Comparison of ENCODE assay signal across 25 mouse cellular contexts in genomic region chr12:89979190-89979589, GRCm38 (mm10).
DNase-seq lines count a peak whose midpoint lies in the region; ATAC-seq and TF ChIP-seq lines count a peak whose summit lies in the region.
"Had no signal": no experiment of that assay in that cellular context is flagged by ENCODE, and none has a peak within 500 bp of the region (broad histone marks: within the 10 kb centered on the region; RNA-seq: fewer than 3 reads in every experiment).

No protein-coding gene starts in this region.

- H3K4me1 ChIP-seq in forebrain, embryonic 14.5 days (ENCODE audit: control insufficient read depth, insufficient read depth, low read length) = peaks cover 6% of the 10 kb centered on the region
- peaks cover 14% of the 10 kb centered on the region; the same call in 1 of the 2 replicates for H3K4me1 ChIP-seq in forebrain, embryonic 12.5 days
- no peaks in the 10 kb centered on the region for H3K4me1 ChIP-seq in intestine, embryonic 15.5 days (replicated peaks)
- H3K4me1 ChIP-seq in intestine, postnatal 0 days (replicated peaks; ENCODE audit: control insufficient read depth, insufficient read depth, low read length) = no peaks in the 10 kb centered on the region
- no peaks in the 10 kb centered on the region for H3K4me1 ChIP-seq in lung, embryonic 16.5 days (replicated peaks; ENCODE audit: control insufficient read depth, insufficient read depth, low read length)
- H3K4me1 ChIP-seq in embryonic facial prominence, embryonic 14.5 days (ENCODE audit: control insufficient read depth, insufficient read depth, low read length) = peaks cover 3% of the 10 kb centered on the region; the same call in 1 of the 2 replicates

- H3K27me3 ChIP-seq in forebrain, embryonic 14.5 days (replicated peaks; ENCODE audit: control insufficient read depth, insufficient read depth, low read length) = no peaks in the 10 kb centered on the region
- no peaks in the 10 kb centered on the region for H3K27me3 ChIP-seq in forebrain, embryonic 12.5 days
- no peaks in the 10 kb centered on the region for H3K27me3 ChIP-seq in intestine, embryonic 15.5 days (replicated peaks)
- H3K27me3 ChIP-seq in intestine, postnatal 0 days (replicated peaks; ENCODE audit: control insufficient read depth, insufficient read depth, low read length) = no peaks in the 10 kb centered on the region
- H3K27me3 ChIP-seq in lung, embryonic 16.5 days (ENCODE audit: control insufficient read depth, insufficient read depth, low read depth, low read length) = no peaks in the 10 kb centered on the region
- no peaks in the 10 kb centered on the region for H3K27me3 ChIP-seq in embryonic facial prominence, embryonic 14.5 days (replicated peaks; ENCODE audit: control insufficient read depth, insufficient read depth, low read length)
- H3K27me3 ChIP-seq: CH12.LX; embryonic facial prominence, embryonic 15.5 days; forebrain, embryonic 13.5 days; hindbrain, embryonic 12.5 days; hindbrain, embryonic 15.5 days; Patski had no signal

- no peak overlapping the region for H3K4me2 ChIP-seq in forebrain, embryonic 14.5 days (ENCODE audit: low read length)
- H3K4me2 ChIP-seq in forebrain, embryonic 12.5 days = no peak overlapping the region
- H3K4me2 ChIP-seq in intestine, embryonic 15.5 days (replicated peaks) = no peak overlapping the region
- no peak overlapping the region for H3K4me2 ChIP-seq in intestine, postnatal 0 days (replicated peaks; ENCODE audit: low read depth)
- H3K4me2 ChIP-seq in lung, embryonic 16.5 days (ENCODE audit: low read depth, low read length) = no peak overlapping the region
- no peak overlapping the region for H3K4me2 ChIP-seq in embryonic facial prominence, embryonic 14.5 days (ENCODE audit: low read depth, low read length)
- H3K4me2 ChIP-seq: embryonic facial prominence, embryonic 15.5 days; forebrain, embryonic 13.5 days; heart, embryonic 11.5 days; hindbrain, embryonic 12.5 days; hindbrain, embryonic 15.5 days had no signal

- H3K9ac ChIP-seq in forebrain, embryonic 14.5 days (ENCODE audit: low read length) = no peak overlapping the region
- no peak overlapping the region for H3K9ac ChIP-seq in forebrain, embryonic 12.5 days
- H3K9ac ChIP-seq in intestine, embryonic 15.5 days = no peak overlapping the region
- H3K9ac ChIP-seq in intestine, postnatal 0 days (ENCODE audit: low read depth, low read length) = no peak overlapping the region
- no peak overlapping the region for H3K9ac ChIP-seq in lung, embryonic 16.5 days (ENCODE audit: low read length)
- H3K9ac ChIP-seq in embryonic facial prominence, embryonic 14.5 days (ENCODE audit: low read depth, low read length) = no peak overlapping the region
- H3K9ac ChIP-seq: embryonic facial prominence, embryonic 15.5 days; forebrain, embryonic 13.5 days; hindbrain, embryonic 12.5 days; hindbrain, embryonic 15.5 days had no signal

- no peaks in the 10 kb centered on the region for H3K9me3 ChIP-seq in forebrain, embryonic 14.5 days (replicated peaks; ENCODE audit: control insufficient read depth, low read length)
- no peaks in the 10 kb centered on the region for H3K9me3 ChIP-seq in forebrain, embryonic 12.5 days
- no peaks in the 10 kb centered on the region for H3K9me3 ChIP-seq in intestine, embryonic 15.5 days
- no peaks in the 10 kb centered on the region for H3K9me3 ChIP-seq in intestine, postnatal 0 days (ENCODE audit: control insufficient read depth)
- no peaks in the 10 kb centered on the region for H3K9me3 ChIP-seq in lung, embryonic 16.5 days (ENCODE audit: control insufficient read depth, low read length)
- no peaks in the 10 kb centered on the region for H3K9me3 ChIP-seq in embryonic facial prominence, embryonic 14.5 days (ENCODE audit: control insufficient read depth, low read length)
- H3K9me3 ChIP-seq: embryonic facial prominence, embryonic 15.5 days; forebrain, embryonic 13.5 days; hindbrain, embryonic 12.5 days; hindbrain, embryonic 15.5 days had no signal

- H3K27ac ChIP-seq in forebrain, embryonic 14.5 days (ENCODE audit: low read depth, low read length) = no peak overlapping the region
- no peak overlapping the region for H3K27ac ChIP-seq in forebrain, embryonic 12.5 days
- no peak overlapping the region for H3K27ac ChIP-seq in intestine, embryonic 15.5 days
- H3K27ac ChIP-seq in intestine, postnatal 0 days (ENCODE audit: low read depth, low read length) = no peak overlapping the region
- 0 out of 2 replicates have a peak overlapping the region, but pooled peaks have one; percentile 22 for H3K27ac ChIP-seq in lung, embryonic 16.5 days (ENCODE audit: low read length)
- H3K27ac ChIP-seq in embryonic facial prominence, embryonic 14.5 days (replicated peaks; ENCODE audit: low read depth, low read length) = no peak overlapping the region
- H3K27ac ChIP-seq: forebrain, embryonic 13.5 days; gastrocnemius, adult 2 months; hindbrain, embryonic 12.5 days; hindbrain, embryonic 15.5 days had no signal

- DNase-seq in forebrain, embryonic 14.5 days (ENCODE audit: low spot score) = peak; percentile 50
- no peak for DNase-seq in lung, postnatal 36 days
- DNase-seq in embryonic facial prominence, embryonic 14.5 days (ENCODE audit: low spot score) = peak; percentile 21
- DNase-seq: adrenal gland, postnatal 10 days; adrenal gland, postnatal 36 days; B cell, adult 2 months; cerebellum, adult 11 months; cerebellum, adult 2 months; cerebellum, adult 9-11 months; cerebellum, postnatal 25 days; gastrocnemius, adult 2 months; gastrocnemius, postnatal 14 days; heart, adult 11 months had no signal

- no peak for TF ChIP-seq CTCF in intestine, postnatal 0 days (IDR thresholded peaks at IDR 0.05; ENCODE audit: low read depth)

- ATAC-seq in forebrain, embryonic 14.5 days = no peak; the same call in 1 of the 2 replicates
- ATAC-seq in forebrain, embryonic 12.5 days (ENCODE audit: low FRiP score) = no peak
- peak; percentile 31; the same call in 1 of the 2 replicates for ATAC-seq in intestine, embryonic 15.5 days
- ATAC-seq in intestine, postnatal 0 days = no peak
- peak; percentile 57; the same call in 1 of the 2 replicates for ATAC-seq in lung, embryonic 16.5 days (ENCODE audit: low read depth)
- ATAC-seq in embryonic facial prominence, embryonic 14.5 days (ENCODE audit: low read depth) = no peak
- ATAC-seq: forebrain, embryonic 13.5 days; Patski had no signal

- H3K4me3 ChIP-seq in forebrain, embryonic 14.5 days (ENCODE audit: low read depth, low read length) = no peak overlapping the region
- H3K4me3 ChIP-seq in forebrain, embryonic 12.5 days (replicated peaks) = no peak overlapping the region
- no peak overlapping the region for H3K4me3 ChIP-seq in intestine, embryonic 15.5 days (replicated peaks)
- no peak overlapping the region for H3K4me3 ChIP-seq in intestine, postnatal 0 days (ENCODE audit: low read depth, low read length)
- no peak overlapping the region for H3K4me3 ChIP-seq in lung, embryonic 16.5 days (ENCODE audit: low read length)
- no peak overlapping the region for H3K4me3 ChIP-seq in embryonic facial prominence, embryonic 14.5 days (ENCODE audit: low read depth, low read length)
- H3K4me3 ChIP-seq: embryonic facial prominence, embryonic 15.5 days; forebrain, embryonic 13.5 days; gastrocnemius, adult 2 months; hindbrain, embryonic 12.5 days; hindbrain, embryonic 15.5 days had no signal

- 77% methylated on average over 1 of the region's 1 CpGs for WGBS in forebrain, embryonic 14.5 days
- 89% methylated on average over 1 of the region's 1 CpGs for WGBS in forebrain, embryonic 12.5 days
- 11% methylated on average over 1 of the region's 1 CpGs for WGBS in intestine, embryonic 15.5 days
- WGBS in intestine, postnatal 0 days = 19% methylated on average over 1 of the region's 1 CpGs
- 35% methylated on average over 1 of the region's 1 CpGs for WGBS in lung, embryonic 16.5 days
- WGBS in embryonic facial prominence, embryonic 14.5 days = 57% methylated on average over 1 of the region's 1 CpGs

- H3K36me3 ChIP-seq in forebrain, embryonic 14.5 days (ENCODE audit: control insufficient read depth, insufficient read depth, low read length) = no peaks in the 10 kb centered on the region
- H3K36me3 ChIP-seq in forebrain, embryonic 12.5 days (replicated peaks) = no peaks in the 10 kb centered on the region
- no peaks in the 10 kb centered on the region for H3K36me3 ChIP-seq in intestine, embryonic 15.5 days
- no peaks in the 10 kb centered on the region for H3K36me3 ChIP-seq in intestine, postnatal 0 days (ENCODE audit: control insufficient read depth, insufficient read depth)
- H3K36me3 ChIP-seq in lung, embryonic 16.5 days (ENCODE audit: control insufficient read depth, insufficient read depth, low read length) = no peaks in the 10 kb centered on the region
- H3K36me3 ChIP-seq in embryonic facial prominence, embryonic 14.5 days (ENCODE audit: control insufficient read depth, insufficient read depth, low read length) = no peaks in the 10 kb centered on the region
- H3K36me3 ChIP-seq: embryonic facial prominence, embryonic 15.5 days; G1E; hindbrain, embryonic 12.5 days; hindbrain, embryonic 15.5 days had no signal

Comparison
In these comparisons a context has a peak if more than half of its experiments do, and no peak if none do; other contexts are left out.
1. ATAC-seq: peak in intestine, embryonic 15.5 days (single experiment) and lung, embryonic 16.5 days (single experiment); none in forebrain, embryonic 14.5 days (single experiment), forebrain, embryonic 12.5 days (single experiment), intestine, postnatal 0 days (single experiment) and embryonic facial prominence, embryonic 14.5 days (single experiment).